Mouse (Mus musculus) forebrain, embryonic 15.5 days (tissue): ENCODE results near the gene Arhgap6. TPM values are rescaled to one million over a fixed set of nuclear protein-coding genes. Genes with fewer than 3 reads are reported as not detected.
"Not testable (repeated sequence)": the region's sequence is repeated elsewhere in the genome, so short reads cannot be mapped to it uniquely, and the experiment has no call there.

ENCODE experiments used
- ATAC-seq: fragments of 200-750 bp; cut with Nextera tagmentation; replicated peaks from 2 replicates; pipeline ENCODE4 v1.8.0; 2017; ENCODE audit warnings: mild to moderate bottlenecking, moderate TSS enrichment, moderate library complexity
- H3K27ac ChIP-seq: fragments of 300-500 bp; sonication (generic); replicated peaks from 2 replicates; pipeline ENCODE4 v1.5.1; 2015; ENCODE audit warnings: mild to moderate bottlenecking, inconsistent platforms
- H3K27me3 ChIP-seq: fragments of 300-500 bp; sonication (generic); 2 replicates; pipeline ENCODE4 v1.6.1; 2015; ENCODE audit warnings: inconsistent platforms
- H3K36me3 ChIP-seq: fragments of 300-500 bp; sonication (generic); 2 replicates; pipeline ENCODE4 v1.6.1; 2015; ENCODE audit warnings: mild to moderate bottlenecking, inconsistent platforms
- H3K4me1 ChIP-seq: fragments of 300-500 bp; sonication (generic); 2 replicates; pipeline ENCODE4 v1.6.1; 2015; ENCODE audit warnings: inconsistent platforms
- H3K4me2 ChIP-seq: fragments of 300-500 bp; sonication (generic); replicated peaks from 2 replicates; pipeline ENCODE4 v1.6.1; 2015; ENCODE audit warnings: mild to moderate bottlenecking, inconsistent platforms
- H3K4me3 ChIP-seq: fragments of 300-500 bp; sonication (generic); 2 replicates; pipeline ENCODE4 v1.5.1; 2015; ENCODE audit warnings: mild to moderate bottlenecking, inconsistent platforms
- H3K9ac ChIP-seq: fragments of 300-500 bp; sonication (generic); replicated peaks from 2 replicates; pipeline ENCODE4 v1.6.1; 2015; ENCODE audit warnings: mild to moderate bottlenecking, inconsistent platforms
- H3K9me3 ChIP-seq: fragments of 300-500 bp; sonication (generic); 2 replicates; pipeline ENCODE4 v1.6.1; 2016; ENCODE audit warnings: inconsistent platforms
- WGBS: fragments of 180-500 bp; shearing (Covaris S2); methylation state at CpG from one replicate; pipeline ENCODE4 v1.1.7; 2015; ENCODE audit warnings: mixed read lengths; 5-methylcytosine and 5-hydroxymethylcytosine counted together
- polyA plus RNA-seq: library from polyadenylated mRNA; unstranded; fragments of >200 nt; fragmentation: Nextera tagmentation; extraction: Ambion mirVana; gene quantifications from 2 replicates; pipeline ENCODE4 v1.2.1, GENCODE M21; 2015

Gene Arhgap6
- polyA plus RNA-seq, 1 experiment from 2014 or later, result 0.46 TPM

DNA sequence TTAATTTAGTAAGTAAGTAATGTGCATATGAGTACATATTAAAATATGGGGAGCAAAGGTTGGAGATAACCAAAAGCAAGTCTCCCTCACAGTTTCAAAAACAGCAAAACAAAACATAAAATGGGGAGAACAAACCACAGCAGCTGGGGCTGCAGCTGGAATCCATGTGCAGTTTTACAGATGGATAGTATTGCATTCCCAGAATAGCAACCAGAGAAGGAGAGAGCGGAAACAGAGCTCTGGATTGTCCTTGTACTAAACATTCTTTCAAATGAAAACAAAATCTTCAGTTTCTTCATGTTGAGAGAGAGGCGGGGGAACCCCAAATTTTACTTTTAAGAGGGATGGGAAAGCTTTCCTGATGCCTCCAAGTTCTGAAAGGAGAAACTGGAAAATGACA lies 467.3 kb downstream of the Arhgap6 start:
- no peak overlapping the region for H3K4me2 ChIP-seq
- no peak overlapping the region for H3K27ac ChIP-seq
- no peaks in the 10 kb centered on the region for H3K9me3 ChIP-seq
- no peak overlapping the region for H3K9ac ChIP-seq
- ATAC-seq, result no peak
- 79% methylated on average over 2 of the region's 2 CpGs for WGBS
- H3K36me3 ChIP-seq, result no peaks in the 10 kb centered on the region
- no peaks in the 10 kb centered on the region for H3K27me3 ChIP-seq
- no peak overlapping the region for H3K4me3 ChIP-seq
- no peaks in the 10 kb centered on the region for H3K4me1 ChIP-seq

- no peak overlapping the region for H3K9ac ChIP-seq
Observed at GRCm38 (mm10) chrX:169263433-169264172, 468.7 kb downstream of the Arhgap6 start.

GRCm38 (mm10) chrX:169299579-169299978 lies 504.7 kb downstream of the Arhgap6 start:
- WGBS, result 77% methylated on average over 4 of the region's 4 CpGs
- Histone ChIP-seq H3K9me3 (no peaks in the 10 kb centered on the region), H3K4me3 (no peak overlapping the region), H3K36me3 (no peaks in the 10 kb centered on the region), H3K27me3 (no peaks in the 10 kb centered on the region), H3K4me2 (no peak overlapping the region), H3K27ac (no peak overlapping the region), H3K9ac (no peak overlapping the region), H3K4me1 (no peaks in the 10 kb centered on the region)
- ATAC-seq, result peak; percentile 51

More at GRCm38 (mm10) chrX:169263433-169264172, 468.7 kb downstream of the Arhgap6 start:
- Histone ChIP-seq H3K27ac (no peak overlapping the region), H3K36me3 (no peaks in the 10 kb centered on the region), H3K27me3 (no peaks in the 10 kb centered on the region), H3K4me3 (no peak overlapping the region), H3K9me3 (no peaks in the 10 kb centered on the region), H3K4me1 (no peaks in the 10 kb centered on the region), H3K4me2 (no peak overlapping the region)
- 78% methylated on average over 8 of the region's 8 CpGs for WGBS
- no peak for ATAC-seq

GRCm38 (mm10) chrX:169302271-169303045 lies 507.6 kb downstream of the Arhgap6 start:
- H3K4me2 ChIP-seq, result no peak overlapping the region
- H3K9me3 ChIP-seq, result no peaks in the 10 kb centered on the region
- no peak overlapping the region for H3K4me3 ChIP-seq
- no peak for ATAC-seq
- no peak overlapping the region for H3K27ac ChIP-seq
- no peaks in the 10 kb centered on the region for H3K36me3 ChIP-seq
- 72% methylated on average over 26 of the region's 26 CpGs for WGBS
- H3K27me3 ChIP-seq, result no peaks in the 10 kb centered on the region
- H3K9ac ChIP-seq, result no peak overlapping the region
- no peaks in the 10 kb centered on the region for H3K4me1 ChIP-seq

GRCm38 (mm10) chrX:169303945-169304344 lies 509.0 kb downstream of the Arhgap6 start:
- no peaks in the 10 kb centered on the region for H3K36me3 ChIP-seq
- H3K27me3 ChIP-seq, result no peaks in the 10 kb centered on the region
- H3K4me2 ChIP-seq, result no peak overlapping the region
- H3K4me3 ChIP-seq, result no peak overlapping the region
- no peaks in the 10 kb centered on the region for H3K4me1 ChIP-seq
- no peaks in the 10 kb centered on the region for H3K9me3 ChIP-seq
- no peak overlapping the region for H3K27ac ChIP-seq
- WGBS, result 43% methylated on average over 3 of the region's 3 CpGs
- no peak for ATAC-seq
- no peak overlapping the region for H3K9ac ChIP-seq

DNA sequence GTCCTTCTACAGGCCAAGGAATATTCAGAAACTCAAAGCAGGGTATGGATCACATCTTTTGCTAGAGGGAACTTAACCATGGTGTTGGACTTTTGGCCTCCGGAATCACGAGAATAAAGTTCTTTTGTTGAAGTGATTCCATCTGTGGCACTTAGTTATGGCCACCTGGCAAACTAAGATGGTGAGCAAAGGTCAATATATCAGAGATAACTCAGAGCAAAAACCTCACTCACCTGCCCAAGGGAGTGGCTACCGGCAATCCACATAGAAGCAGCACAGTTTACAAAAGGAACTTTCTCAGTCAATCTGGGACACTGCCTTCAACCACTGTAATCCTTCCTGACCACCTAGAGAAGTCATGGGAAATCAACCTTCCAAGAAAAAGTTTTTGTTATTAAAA lies 513.7 kb downstream of the Arhgap6 start:
- H3K9ac ChIP-seq, result no peak overlapping the region
- H3K4me1 ChIP-seq, result no peaks in the 10 kb centered on the region
- no peaks in the 10 kb centered on the region for H3K36me3 ChIP-seq
- no peak overlapping the region for H3K27ac ChIP-seq
- WGBS, result 88% methylated on average over 3 of the region's 3 CpGs
- no peaks in the 10 kb centered on the region for H3K27me3 ChIP-seq
- H3K4me3 ChIP-seq, result no peak overlapping the region
- H3K9me3 ChIP-seq, result no peaks in the 10 kb centered on the region
- no peak for ATAC-seq
- H3K4me2 ChIP-seq, result no peak overlapping the region

DNA sequence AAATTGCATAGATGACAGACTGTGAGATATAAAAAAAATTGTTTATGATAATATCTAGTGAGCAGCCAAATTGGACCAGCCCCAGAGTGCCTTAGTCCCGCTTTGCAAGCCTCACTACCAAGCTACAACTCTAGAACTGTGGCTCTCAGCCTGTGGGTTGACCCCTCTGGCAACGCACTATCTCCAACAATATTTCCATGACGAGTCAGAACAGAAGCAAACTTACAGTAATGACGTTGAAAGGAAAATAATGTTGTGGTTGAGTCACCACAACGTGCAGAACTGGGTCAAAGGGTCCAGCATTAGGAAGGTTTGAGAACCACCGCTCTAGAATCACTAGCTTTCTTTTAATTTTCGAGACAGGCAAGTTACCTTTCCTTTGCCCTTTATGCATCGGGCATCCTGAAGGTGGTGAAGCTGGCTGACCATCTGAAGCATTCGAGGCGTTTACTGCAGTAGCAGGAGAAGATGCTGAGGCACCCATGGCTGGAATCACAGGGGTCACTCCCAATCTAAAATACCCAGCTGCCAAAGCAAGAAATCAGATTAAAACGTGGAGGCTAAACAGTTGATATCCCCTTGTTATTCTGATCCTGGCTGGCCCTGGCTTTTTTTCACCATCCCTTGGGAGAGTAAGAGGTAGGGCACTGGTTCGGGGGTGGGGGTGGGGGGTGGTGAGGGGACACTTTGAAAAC lies 524.3 kb downstream of the Arhgap6 start:
- WGBS, result 62% methylated on average over 12 of the region's 12 CpGs
- Histone ChIP-seq H3K4me1 (peaks cover 12% of the 10 kb centered on the region), H3K4me3 (peak overlapping the region; percentile 54), H3K36me3 (peaks cover 5% of the 10 kb centered on the region; the same call in 1 of the 2 replicates), H3K9ac (peak overlapping the region; percentile 60), H3K27me3 (no peaks in the 10 kb centered on the region), H3K27ac (no peak overlapping the region), H3K9me3 (no peaks in the 10 kb centered on the region), H3K4me2 (peak overlapping the region; percentile 48)
- no peak for ATAC-seq

DNA sequence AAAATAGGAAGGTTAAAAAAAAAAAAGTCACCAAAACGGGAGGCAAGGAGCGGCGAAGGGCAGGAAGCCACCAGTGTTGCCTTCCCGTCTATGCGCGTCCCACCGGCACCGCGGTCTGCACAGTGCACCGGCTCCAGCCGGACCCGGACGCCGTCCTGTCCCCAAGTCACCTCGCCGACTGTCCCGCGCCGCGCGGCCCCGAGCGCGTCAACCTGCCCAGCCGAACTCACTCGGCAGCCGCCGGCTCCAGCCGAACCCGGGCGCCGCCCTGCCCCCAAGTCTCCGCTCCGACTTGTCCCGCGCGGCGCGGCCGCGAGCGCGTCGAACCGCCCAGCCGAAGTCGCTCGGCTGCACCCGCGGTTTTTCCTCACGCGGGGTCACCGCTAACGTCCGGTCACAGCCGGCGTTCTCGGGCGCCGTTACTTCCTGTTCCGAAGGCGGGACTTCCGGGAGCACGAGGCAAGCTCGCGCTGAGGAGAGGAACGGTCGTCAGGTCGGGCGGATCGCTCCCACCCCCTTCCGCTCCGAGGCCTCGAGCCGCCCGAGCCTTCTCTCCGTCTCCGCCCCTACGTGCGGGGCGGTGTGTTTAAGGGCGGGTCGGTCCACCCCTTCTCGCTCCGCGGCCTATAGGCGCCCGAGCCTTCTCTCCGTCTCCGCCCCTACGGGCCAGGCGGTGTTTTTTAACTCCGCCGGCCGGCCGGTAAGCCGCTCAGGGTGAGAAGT lies 525.2 kb downstream of the Arhgap6 start, which contains the start of gene Hccs:
Gene Hccs, minus strand, starts transcription at position 428 of the 723 bp plus-strand sequence.
- Histone ChIP-seq H3K27ac (peak within 1 kb of the TSS; percentile 85), H3K4me2 (peak within 1 kb of the TSS; percentile 48), H3K4me1 (peaks cover 12% of the 10 kb centered on the region), H3K9ac (peak within 1 kb of the TSS; percentile 60), H3K9me3 (no peaks in the 10 kb centered on the region), H3K4me3 (peak within 1 kb of the TSS; percentile 54), H3K27me3 (no peaks in the 10 kb centered on the region), H3K36me3 (peaks cover 5% of the 10 kb centered on the region; the same call in 1 of the 2 replicates)
- peak; percentile 100 for ATAC-seq
- 27% methylated on average over 93 of the region's 97 CpGs for WGBS

- WGBS, result 42% methylated on average over 15 of the region's 15 CpGs
- not testable (repeated sequence) for ATAC-seq, H3K27me3 ChIP-seq, H3K36me3 ChIP-seq, H3K9me3 ChIP-seq
- Histone ChIP-seq H3K4me2 (peak overlapping the region; percentile 36), H3K4me1 (peaks cover 12% of the 10 kb centered on the region), H3K27ac (peak overlapping the region; percentile 85), H3K9ac (peak overlapping the region; percentile 60), H3K4me3 (peak overlapping the region; percentile 54)
Observed at GRCm38 (mm10) chrX:169320668-169321005, 525.7 kb downstream of the Arhgap6 start.

DNA sequence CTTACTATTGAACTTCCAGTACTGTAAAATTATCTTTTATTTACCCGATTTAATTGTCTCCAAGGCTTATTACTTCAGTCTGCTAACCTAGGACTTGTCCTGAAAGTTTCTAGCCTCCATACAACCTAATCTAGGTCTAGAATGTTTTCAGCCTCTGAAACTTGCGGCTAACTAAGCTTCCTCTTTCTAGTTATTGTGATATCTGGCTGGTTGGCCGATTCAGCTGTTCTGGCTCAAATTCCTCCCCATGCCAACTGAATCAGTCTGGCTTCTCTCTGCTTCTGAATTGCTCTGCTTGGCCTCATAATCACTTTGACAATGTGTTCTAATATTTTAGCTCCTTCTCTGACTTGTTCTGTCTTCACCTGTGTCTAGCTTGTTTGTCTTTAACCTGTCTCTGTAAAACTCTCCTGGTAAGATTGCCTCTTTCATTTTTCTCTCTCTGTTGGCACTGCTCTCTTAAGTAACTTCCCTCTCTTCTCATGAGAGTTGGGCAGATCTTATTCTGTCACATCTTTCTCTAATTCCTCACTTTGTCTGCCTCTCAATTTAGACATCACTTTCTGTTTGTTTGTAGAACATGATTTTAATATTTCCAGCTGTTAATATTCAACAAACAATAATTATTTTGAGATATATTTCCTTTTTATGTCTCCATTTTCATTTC lies 531.2 kb downstream of the Arhgap6 start:
- Histone ChIP-seq H3K4me1 (no peaks in the 10 kb centered on the region), H3K9me3 (no peaks in the 10 kb centered on the region), H3K27ac (no peak overlapping the region), H3K36me3 (no peaks in the 10 kb centered on the region), H3K4me3 (no peak overlapping the region), H3K9ac (no peak overlapping the region), H3K27me3 (no peaks in the 10 kb centered on the region), H3K4me2 (no peak overlapping the region)
- WGBS, result 88% methylated on average over 3 of the region's 3 CpGs
- no peak for ATAC-seq

DNA sequence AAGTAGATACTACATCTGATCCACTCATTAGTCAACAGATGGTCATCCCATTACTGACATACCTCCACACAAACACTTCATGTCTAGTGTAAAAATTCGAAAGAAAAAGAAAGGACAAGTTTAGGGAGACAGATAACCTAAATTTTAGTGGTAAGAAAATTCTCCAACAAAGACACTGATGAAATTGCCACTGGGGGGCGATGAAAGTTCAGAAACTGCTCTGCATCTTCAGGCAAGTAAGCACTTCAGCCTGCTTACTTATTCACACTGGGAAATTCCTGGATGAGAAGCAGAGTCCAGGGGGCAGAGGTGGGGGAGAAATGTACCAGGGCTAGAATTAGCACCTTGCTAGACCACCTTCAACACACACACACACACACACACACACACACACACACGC lies 537.4 kb downstream of the Arhgap6 start:
- no peak overlapping the region for H3K4me3 ChIP-seq
- no peaks in the 10 kb centered on the region for H3K9me3 ChIP-seq
- H3K27me3 ChIP-seq, result no peaks in the 10 kb centered on the region
- no peaks in the 10 kb centered on the region for H3K36me3 ChIP-seq
- no peaks in the 10 kb centered on the region for H3K4me1 ChIP-seq
- H3K4me2 ChIP-seq, result no peak overlapping the region
- no peak for ATAC-seq
- no peak overlapping the region for H3K27ac ChIP-seq
- no peak overlapping the region for H3K9ac ChIP-seq
- WGBS, result 29% methylated on average over 3 of the region's 3 CpGs
